Mouse (Mus musculus): ENCODE measurements around the gene Atp2b4.

Gene Atp2b4

GRCm38 (mm10) chr1:133800948-133801393 lies at the start of gene Atp2b4:
Atp2b4 (minus strand) TSS chr1:133801041.
- DNase-seq (ENCODE audit: low spot score in 2 of 2): peak; percentile 92

- DNase-seq (ENCODE audit: low spot score in 2 of 2): no peak
Observed at GRCm38 (mm10) chr1:133844734-133845133, 43.9 kb upstream of the Atp2b4 start.

GRCm38 (mm10) chr1:133843900-133844299 lies 43.1 kb upstream of the Atp2b4 start:
- DNase-seq (ENCODE audit: low spot score in 2 of 2): no peak

GRCm38 (mm10) chr1:133843370-133843769 lies 42.5 kb upstream of the Atp2b4 start:
- DNase-seq (ENCODE audit: low spot score in 2 of 2): no peak

- DNase-seq (ENCODE audit: low spot score in 2 of 2): peak; percentile 68 to 88
Observed at GRCm38 (mm10) chr1:133842074-133842725, 41.4 kb upstream of the Atp2b4 start.

GRCm38 (mm10) chr1:133841171-133841926 lies 40.5 kb upstream of the Atp2b4 start:
- DNase-seq (ENCODE audit: low spot score in 2 of 2): no peak

- no peak for DNase-seq (ENCODE audit: low spot score in 2 of 2)
Observed at GRCm38 (mm10) chr1:133840530-133840929, 39.7 kb upstream of the Atp2b4 start.

GRCm38 (mm10) chr1:133834309-133834708 lies 33.5 kb upstream of the Atp2b4 start:
- no peak for DNase-seq (ENCODE audit: low spot score in 2 of 2)

GRCm38 (mm10) chr1:133832781-133833180 lies 31.9 kb upstream of the Atp2b4 start:
- DNase-seq (ENCODE audit: low spot score in 2 of 2): no peak

GRCm38 (mm10) chr1:133826193-133826592 lies 25.4 kb upstream of the Atp2b4 start:
- no peak for DNase-seq (ENCODE audit: low spot score in 2 of 2)

- no peak for DNase-seq (ENCODE audit: low spot score in 2 of 2)
Observed at GRCm38 (mm10) chr1:133825543-133825942, 24.7 kb upstream of the Atp2b4 start.

- DNase-seq (ENCODE audit: low spot score in 2 of 2): no peak
Observed at GRCm38 (mm10) chr1:133825140-133825539, 24.3 kb upstream of the Atp2b4 start.

- DNase-seq (ENCODE audit: low spot score in 2 of 2): no peak
Observed at GRCm38 (mm10) chr1:133821144-133821543, 20.3 kb upstream of the Atp2b4 start.

GRCm38 (mm10) chr1:133820100-133820499 lies 19.3 kb upstream of the Atp2b4 start:
- DNase-seq (ENCODE audit: low spot score in 2 of 2): no peak

- DNase-seq (ENCODE audit: low spot score in 2 of 2): no peak
Observed at GRCm38 (mm10) chr1:133818531-133818930, 17.7 kb upstream of the Atp2b4 start.

- no peak for DNase-seq (ENCODE audit: low spot score in 2 of 2)
Observed at GRCm38 (mm10) chr1:133815747-133816491, 15.1 kb upstream of the Atp2b4 start.

GRCm38 (mm10) chr1:133809376-133809775 lies 8.5 kb upstream of the Atp2b4 start:
- no peak for DNase-seq (ENCODE audit: low spot score in 2 of 2)

GRCm38 (mm10) chr1:133808020-133808419 lies 7.2 kb upstream of the Atp2b4 start:
- DNase-seq (ENCODE audit: low spot score in 2 of 2): no peak

- no peak for DNase-seq (ENCODE audit: low spot score in 2 of 2)
Observed at GRCm38 (mm10) chr1:133801743-133802142, 902 bp upstream of the Atp2b4 start.

- no peak for DNase-seq (ENCODE audit: low spot score in 2 of 2)
Observed at GRCm38 (mm10) chr1:133800512-133800911, 329 bp downstream of the Atp2b4 start.

- no peak for DNase-seq (ENCODE audit: low spot score in 2 of 2)
Observed at GRCm38 (mm10) chr1:133799686-133800445, 975 bp downstream of the Atp2b4 start.

Data from frontal cortex, postnatal 10 days (tissue).